ENCODE assay signal across 18 mouse cellular contexts in the genomic region with DNA sequence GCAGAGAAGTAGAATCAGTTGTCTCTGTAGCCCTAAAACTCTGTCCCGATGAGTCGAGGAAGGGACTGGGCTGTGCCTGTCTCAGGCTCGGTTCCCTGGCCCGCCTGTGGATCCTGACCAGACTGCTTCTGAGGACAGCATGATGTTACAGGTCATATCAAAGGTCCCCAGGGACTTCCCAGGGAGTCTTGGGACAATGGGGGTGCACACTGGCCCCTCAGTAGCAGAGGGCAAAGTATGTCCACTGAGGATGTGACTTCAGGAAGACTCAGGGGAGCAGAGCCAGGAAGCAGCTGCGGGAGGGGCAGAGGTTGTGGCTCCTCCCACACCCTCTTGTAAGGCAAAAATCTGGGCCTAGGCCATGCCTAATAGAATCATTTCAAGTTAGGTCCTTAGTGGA. TPM values are rescaled to one million over a fixed set of nuclear protein-coding genes. Genes with fewer than 3 reads are reported as not detected.
DNase-seq lines count a peak whose midpoint lies in the region; ATAC-seq lines count a peak whose summit lies in the region.
"Had no signal": no experiment of that assay in that cellular context is flagged by ENCODE, and none has a peak within 500 bp of the region (broad histone marks: within the 10 kb centered on the region; RNA-seq: fewer than 3 reads in every experiment).

No protein-coding gene starts in this region.

- H3K4me2 ChIP-seq in kidney, embryonic 16.5 days (replicated peaks; ENCODE audit: low read depth, low read length) = no peak overlapping the region
- H3K4me2 ChIP-seq: limb, embryonic 15.5 days; midbrain, embryonic 15.5 days had no signal

- DNase-seq in cerebellum, adult 11 months = peak; percentile 35
- no peak for DNase-seq in cerebellum, adult 9-10 months
- peak; percentile 39 for DNase-seq in kidney, adult 11 months
- peak; percentile 20 to 32 for DNase-seq in adrenal gland, postnatal 36 days
- peak; percentile 53 for DNase-seq in kidney, adult 9 months
- DNase-seq in left cerebral cortex, adult 8-10 months (ENCODE audit: low spot score in 2 of 2) = no peak
- no peak for DNase-seq in urinary bladder, postnatal 4 days (ENCODE audit: low spot score in 2 of 2)
- DNase-seq: liver, postnatal 0 days; spleen, adult 18-20 months; thymus, postnatal 25 days had no signal

- no peak overlapping the region for H3K27ac ChIP-seq in kidney, embryonic 16.5 days (ENCODE audit: low read length)
- H3K27ac ChIP-seq: limb, embryonic 15.5 days; midbrain, embryonic 15.5 days; stomach, postnatal 0 days had no signal

- no peaks in the 10 kb centered on the region for H3K9me3 ChIP-seq in kidney, embryonic 16.5 days (ENCODE audit: low read length)
- H3K9me3 ChIP-seq: limb, embryonic 15.5 days; midbrain, embryonic 15.5 days had no signal

- H3K4me3 ChIP-seq in kidney, embryonic 16.5 days (ENCODE audit: low read length) = no peak overlapping the region
- H3K4me3 ChIP-seq: limb, embryonic 15.5 days; midbrain, embryonic 15.5 days had no signal

- no peak for ATAC-seq in kidney, embryonic 16.5 days (ENCODE audit: low FRiP score, low TSS enrichment)
- ATAC-seq: forebrain, embryonic 14.5 days; liver, postnatal 0 days; midbrain, embryonic 15.5 days had no signal

- peaks cover 10% of the 10 kb centered on the region for H3K4me1 ChIP-seq in kidney, embryonic 16.5 days (ENCODE audit: insufficient read depth, low read length)

- H3K27me3 ChIP-seq in kidney, embryonic 16.5 days (ENCODE audit: insufficient read depth, low read length) = peaks cover 3% of the 10 kb centered on the region
- H3K27me3 ChIP-seq: midbrain, embryonic 15.5 days had no signal

- WGBS in kidney, embryonic 16.5 days = 66% methylated on average over 5 of the region's 5 CpGs

- no peak overlapping the region for H3K9ac ChIP-seq in kidney, embryonic 16.5 days (replicated peaks; ENCODE audit: low read length)
- H3K9ac ChIP-seq: limb, embryonic 15.5 days; liver, postnatal 0 days; midbrain, embryonic 15.5 days had no signal

- no peaks in the 10 kb centered on the region for H3K36me3 ChIP-seq in kidney, embryonic 16.5 days (ENCODE audit: insufficient read depth, low read length)
- H3K36me3 ChIP-seq: limb, embryonic 15.5 days; midbrain, embryonic 15.5 days had no signal

RNA-seq across cellular contexts. Expression of a gene that starts 37.2 kb away (rescaled TPM):
- not detected in 2 replicates for polyA plus RNA-seq in kidney, embryonic 16.5 days (2015; fragmentation: Nextera tagmentation; extraction: Ambion mirVana)
- total RNA-seq in adrenal gland, postnatal 36 days (2021) = not detected
- total RNA-seq in left cerebral cortex, adult 8-10 months (2022) = not detected
- total RNA-seq: left cerebral cortex, postnatal 14 days; megakaryocyte, adult 5-6 weeks had no signal
- polyA plus RNA-seq: intestine, embryonic 14.5 days; liver, postnatal 0 days; stomach, postnatal 0 days had no signal

Comparison
In these comparisons a context has a peak if more than half of its experiments do, and no peak if none do; other contexts are left out.
1. DNase-seq: peak in cerebellum, adult 11 months (single experiment), kidney, adult 11 months (single experiment), adrenal gland, postnatal 36 days (2 of 2) and kidney, adult 9 months (single experiment); none in cerebellum, adult 9-10 months (single experiment), left cerebral cortex, adult 8-10 months (0 of 2) and urinary bladder, postnatal 4 days (0 of 2).